In the genomic region with DNA sequence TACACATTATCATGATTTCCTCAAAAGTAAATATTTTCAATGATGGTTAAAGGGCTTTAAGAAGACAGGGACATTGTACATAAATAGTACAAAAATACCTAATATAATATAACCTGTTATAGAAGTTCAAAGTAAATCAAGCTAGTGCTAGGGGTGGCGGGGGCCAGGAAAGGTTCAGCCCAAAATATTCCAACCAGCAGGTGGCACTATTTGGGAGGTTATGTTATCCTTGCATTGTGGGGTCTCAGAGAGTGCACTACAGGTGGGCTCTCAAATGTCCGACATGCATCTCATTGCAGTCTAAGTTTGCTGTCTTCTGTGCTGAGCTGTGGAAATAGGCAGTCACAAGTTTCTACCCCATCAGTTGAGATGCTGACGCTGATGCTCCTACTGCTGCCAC, we compare ENCODE assay signal across 14 mouse cellular contexts.
A peak's percentile ranks its signal among the peaks of the same experiment; 100 is the strongest.
DNase-seq lines count a peak whose midpoint lies in the region; ATAC-seq and TF ChIP-seq lines count a peak whose summit lies in the region.
"Had no signal": no experiment of that assay in that cellular context is flagged by ENCODE, and none has a peak within 500 bp of the region (broad histone marks: within the 10 kb centered on the region; RNA-seq: fewer than 3 reads in every experiment).

No protein-coding gene starts in this region.

- TF ChIP-seq EP300 in lung, postnatal 0 days (IDR thresholded peaks at IDR 0.05) = no peak
- TF ChIP-seq EP300 in stomach, postnatal 0 days (optimal IDR thresholded peaks at IDR 0.05) = no peak

- H3K27ac ChIP-seq in hindbrain, embryonic 10.5 days = no peak overlapping the region
- H3K27ac ChIP-seq in hindbrain, embryonic 13.5 days = no peak overlapping the region
- H3K27ac ChIP-seq in lung, postnatal 0 days (ENCODE audit: low read length) = no peak overlapping the region
- H3K27ac ChIP-seq in stomach, postnatal 0 days (replicated peaks) = no peak overlapping the region
- H3K27ac ChIP-seq: forebrain, embryonic 15.5 days had no signal

- DNase-seq in hindbrain, embryonic 10.5 days (ENCODE audit: low spot score) = peak; percentile 2
- DNase-seq in lung, postnatal 0 days (ENCODE audit: low spot score) = no peak
- no peak for DNase-seq in lung, postnatal 14 days
- DNase-seq in c-Kit-positive CD71-negative TER-119-negative erythroid progenitor cells, embryonic 14.5 days (ENCODE audit: low read depth) = peak; percentile 0
- DNase-seq in stomach, postnatal 0 days (ENCODE audit: low spot score) = no peak
- DNase-seq in urinary bladder, postnatal 25 days (ENCODE audit: low spot score) = no peak
- DNase-seq: adrenal gland, postnatal 36 days; heart, adult 18-20 months; heart, postnatal 36 days; kidney, adult 8-10 months; right cerebral cortex, postnatal 4 days had no signal

- H3K4me3 ChIP-seq in hindbrain, embryonic 10.5 days = no peak overlapping the region
- no peak overlapping the region for H3K4me3 ChIP-seq in hindbrain, embryonic 13.5 days
- no peak overlapping the region for H3K4me3 ChIP-seq in lung, postnatal 0 days (ENCODE audit: low read depth, low read length)
- H3K4me3 ChIP-seq in stomach, postnatal 0 days (ENCODE audit: low read depth, low read length) = no peak overlapping the region
- H3K4me3 ChIP-seq: forebrain, embryonic 15.5 days had no signal

- peak; percentile 10; the same call in 1 of the 2 replicates for TF ChIP-seq CTCF in lung, postnatal 0 days (IDR thresholded peaks at IDR 0.05)
- peak; percentile 31; the same call in 1 of the 2 replicates for TF ChIP-seq CTCF in stomach, postnatal 0 days (IDR thresholded peaks at IDR 0.05; ENCODE audit: low read depth)

- H3K9ac ChIP-seq in hindbrain, embryonic 13.5 days = no peak overlapping the region
- H3K9ac ChIP-seq in lung, postnatal 0 days (replicated peaks; ENCODE audit: low read depth) = no peak overlapping the region
- no peak overlapping the region for H3K9ac ChIP-seq in stomach, postnatal 0 days (ENCODE audit: low read length)
- H3K9ac ChIP-seq: forebrain, embryonic 15.5 days had no signal

- WGBS in hindbrain, embryonic 10.5 days = 67% methylated on average over 3 of the region's 3 CpGs
- 73% methylated on average over 3 of the region's 3 CpGs for WGBS in hindbrain, embryonic 13.5 days
- 72% methylated on average over 3 of the region's 3 CpGs for WGBS in lung, postnatal 0 days
- WGBS in stomach, postnatal 0 days = 73% methylated on average over 3 of the region's 3 CpGs

- H3K4me1 ChIP-seq in hindbrain, embryonic 10.5 days (replicated peaks) = no peaks in the 10 kb centered on the region
- H3K4me1 ChIP-seq in hindbrain, embryonic 13.5 days (replicated peaks) = no peaks in the 10 kb centered on the region
- H3K4me1 ChIP-seq in lung, postnatal 0 days (ENCODE audit: insufficient read depth, low read depth, low read length) = no peaks in the 10 kb centered on the region
- H3K4me1 ChIP-seq in stomach, postnatal 0 days (replicated peaks; ENCODE audit: control insufficient read depth, insufficient read depth) = no peaks in the 10 kb centered on the region
- H3K4me1 ChIP-seq: forebrain, embryonic 15.5 days had no signal

- H3K9me3 ChIP-seq in hindbrain, embryonic 10.5 days = no peaks in the 10 kb centered on the region
- no peaks in the 10 kb centered on the region for H3K9me3 ChIP-seq in hindbrain, embryonic 13.5 days
- H3K9me3 ChIP-seq in lung, postnatal 0 days (ENCODE audit: low read length) = no peaks in the 10 kb centered on the region
- no peaks in the 10 kb centered on the region for H3K9me3 ChIP-seq in stomach, postnatal 0 days (ENCODE audit: control insufficient read depth, low read length)
- H3K9me3 ChIP-seq: forebrain, embryonic 15.5 days had no signal

- no peaks in the 10 kb centered on the region for H3K27me3 ChIP-seq in hindbrain, embryonic 10.5 days (ENCODE audit: insufficient read depth, poor library complexity, severe bottlenecking)
- H3K27me3 ChIP-seq in hindbrain, embryonic 13.5 days = no peaks in the 10 kb centered on the region
- no peaks in the 10 kb centered on the region for H3K27me3 ChIP-seq in lung, postnatal 0 days (replicated peaks; ENCODE audit: insufficient read depth, low read length)
- H3K27me3 ChIP-seq in stomach, postnatal 0 days (ENCODE audit: control insufficient read depth, insufficient read depth, low read length) = no peaks in the 10 kb centered on the region
- H3K27me3 ChIP-seq: CH12.LX; forebrain, embryonic 15.5 days had no signal

- no peak for ATAC-seq in hindbrain, embryonic 13.5 days (ENCODE audit: low FRiP score)
- no peak for ATAC-seq in lung, postnatal 0 days
- ATAC-seq in stomach, postnatal 0 days (ENCODE audit: low FRiP score, low TSS enrichment) = no peak
- ATAC-seq: forebrain, embryonic 15.5 days had no signal

- H3K4me2 ChIP-seq in hindbrain, embryonic 13.5 days = no peak overlapping the region
- H3K4me2 ChIP-seq in lung, postnatal 0 days (replicated peaks; ENCODE audit: low read depth, low read length) = no peak overlapping the region
- H3K4me2 ChIP-seq in stomach, postnatal 0 days (replicated peaks; ENCODE audit: low read depth) = no peak overlapping the region
- H3K4me2 ChIP-seq: forebrain, embryonic 15.5 days had no signal

- no peaks in the 10 kb centered on the region for H3K36me3 ChIP-seq in hindbrain, embryonic 10.5 days
- no peaks in the 10 kb centered on the region for H3K36me3 ChIP-seq in hindbrain, embryonic 13.5 days
- H3K36me3 ChIP-seq in lung, postnatal 0 days (ENCODE audit: insufficient read depth, low read length) = no peaks in the 10 kb centered on the region
- H3K36me3 ChIP-seq in stomach, postnatal 0 days (ENCODE audit: control insufficient read depth, insufficient read depth, low read length) = no peaks in the 10 kb centered on the region
- H3K36me3 ChIP-seq: forebrain, embryonic 15.5 days had no signal

Comparison
In these comparisons a context has a peak if more than half of its experiments do, and no peak if none do; other contexts are left out.
1. DNase-seq: peak in hindbrain, embryonic 10.5 days (single experiment) and c-Kit-positive CD71-negative TER-119-negative erythroid progenitor cells, embryonic 14.5 days (single experiment); none in lung, postnatal 0 days (single experiment), lung, postnatal 14 days (single experiment), stomach, postnatal 0 days (single experiment) and urinary bladder, postnatal 25 days (single experiment).